Mouse (Mus musculus) yolk sac, embryonic 10.5 days (tissue): ENCODE measurements around the gene Eefsec.

ENCODE experiments used
- DNase-seq: peaks from one replicate; pipeline ENCODE4 v3.0.0-alpha.2; 2017; ENCODE audit warnings: low spot score

Gene Eefsec

GRCm38 (mm10) chr6:88342965-88343364 lies 103.4 kb downstream of the Eefsec start:
- DNase-seq = no peak

GRCm38 (mm10) chr6:88341182-88341581 lies 105.2 kb downstream of the Eefsec start:
- DNase-seq = no peak

GRCm38 (mm10) chr6:88340761-88341160 lies 105.6 kb downstream of the Eefsec start:
- DNase-seq = no peak

- no peak for DNase-seq
Measured at GRCm38 (mm10) chr6:88329336-88329735, 117.0 kb downstream of the Eefsec start.

- DNase-seq = peak; percentile 92
Measured at GRCm38 (mm10) chr6:88321879-88322278, 124.5 kb downstream of the Eefsec start.

GRCm38 (mm10) chr6:88321253-88321652 lies 125.1 kb downstream of the Eefsec start:
- DNase-seq = no peak

- no peak for DNase-seq
Measured at GRCm38 (mm10) chr6:88319735-88320134, 126.6 kb downstream of the Eefsec start.

GRCm38 (mm10) chr6:88315295-88315694 lies 131.0 kb downstream of the Eefsec start:
- no peak for DNase-seq

- no peak for DNase-seq
Measured at GRCm38 (mm10) chr6:88313937-88314336, 132.4 kb downstream of the Eefsec start.

- no peak for DNase-seq
Measured at GRCm38 (mm10) chr6:88311593-88311992, 134.7 kb downstream of the Eefsec start.

- DNase-seq = no peak
Measured at GRCm38 (mm10) chr6:88306100-88306746, 140.1 kb downstream of the Eefsec start.

GRCm38 (mm10) chr6:88301234-88301633 lies 145.1 kb downstream of the Eefsec start:
- no peak for DNase-seq

- DNase-seq = peak; percentile 77
Measured at GRCm38 (mm10) chr6:88299491-88299890, 146.8 kb downstream of the Eefsec start.

GRCm38 (mm10) chr6:88292274-88292909 lies 153.9 kb downstream of the Eefsec start:
- DNase-seq = no peak

- no peak for DNase-seq
Measured at GRCm38 (mm10) chr6:88290129-88290766, 156.1 kb downstream of the Eefsec start.

GRCm38 (mm10) chr6:88278141-88278540 lies 168.2 kb downstream of the Eefsec start:
- DNase-seq = no peak

- DNase-seq = no peak
Measured at GRCm38 (mm10) chr6:88277242-88277641, 169.1 kb downstream of the Eefsec start.

GRCm38 (mm10) chr6:88276221-88276620 lies 170.1 kb downstream of the Eefsec start:
- no peak for DNase-seq

- no peak for DNase-seq
Measured at GRCm38 (mm10) chr6:88274623-88275022, 171.7 kb downstream of the Eefsec start.

GRCm38 (mm10) chr6:88267970-88268369 lies 178.4 kb downstream of the Eefsec start:
- no peak for DNase-seq

GRCm38 (mm10) chr6:88267068-88267467 lies 179.3 kb downstream of the Eefsec start:
- DNase-seq = no peak

GRCm38 (mm10) chr6:88266055-88266454 lies 180.3 kb downstream of the Eefsec start:
- no peak for DNase-seq

- no peak for DNase-seq
Measured at GRCm38 (mm10) chr6:88265355-88265754, 181.0 kb downstream of the Eefsec start.
